Mouse (Mus musculus) intestine, embryonic 14.5 days (tissue): ENCODE measurements around the gene Pcyt2. TPM values are rescaled to one million over a fixed set of nuclear protein-coding genes. Genes with fewer than 3 reads are reported as not detected.
"Not testable (repeated sequence)": the region's sequence is repeated elsewhere in the genome, so short reads cannot be mapped to it uniquely, and the experiment has no call there.

Source experiments
- ATAC-seq: fragments of 200-750 bp; cut with Nextera tagmentation; replicated peaks from 2 replicates; pipeline ENCODE4 v1.8.0; 2017; ENCODE audit warnings: low read depth, moderate number of reproducible peaks, moderate TSS enrichment, moderate library complexity; ENCODE audit not compliant: low FRiP score, low TSS enrichment
- DNase-seq: peaks from one replicate; pipeline ENCODE4 v3.0.0-alpha.2; 2018; ENCODE audit warnings: low spot score
- H3K27ac ChIP-seq: fragments of 300-500 bp; sonication (generic); 2 replicates; pipeline ENCODE4 v1.5.1; 2014; ENCODE audit warnings: low read depth, mild to moderate bottlenecking, control low read depth
- H3K27me3 ChIP-seq: fragments of 300-500 bp; sonication (generic); replicated peaks from 2 replicates; pipeline ENCODE4 v1.6.1; 2014; ENCODE audit warnings: low read length, control low read depth; ENCODE audit not compliant: control insufficient read depth, insufficient read depth
- H3K36me3 ChIP-seq: fragments of 300-500 bp; sonication (generic); 2 replicates; pipeline ENCODE4 v1.6.1; 2014; ENCODE audit warnings: low read length, control low read depth; ENCODE audit not compliant: control insufficient read depth, insufficient read depth
- H3K4me1 ChIP-seq: fragments of 300-500 bp; sonication (generic); replicated peaks from 2 replicates; pipeline ENCODE4 v1.6.1; 2014; ENCODE audit warnings: low read length, control low read depth, mixed read lengths; ENCODE audit not compliant: control insufficient read depth, insufficient read depth
- H3K4me2 ChIP-seq: fragments of 300-500 bp; sonication (generic); 2 replicates; pipeline ENCODE4 v1.6.1; 2014; ENCODE audit warnings: low read length
- H3K4me3 ChIP-seq: fragments of 300-500 bp; sonication (generic); 2 replicates; pipeline ENCODE4 v1.5.1; 2014; ENCODE audit warnings: low read depth, low read length, control low read depth, mixed read lengths
- H3K9ac ChIP-seq: fragments of 300-500 bp; sonication (generic); 2 replicates; pipeline ENCODE4 v1.6.1; 2014; ENCODE audit warnings: mild to moderate bottlenecking, low read length
- H3K9me3 ChIP-seq: fragments of 300-500 bp; sonication (generic); 2 replicates; pipeline ENCODE4 v1.6.1; 2016; ENCODE audit warnings: low read length, control low read depth; ENCODE audit not compliant: control insufficient read depth
- WGBS: fragments of 180-500 bp; shearing (Covaris S2); extraction: QIAGEN DNeasy Blood & Tissue Kit; methylation state at CpG from one replicate; pipeline ENCODE4 v1.1.7; 2014; 5-methylcytosine and 5-hydroxymethylcytosine counted together
- polyA plus RNA-seq: library from polyadenylated mRNA; unstranded; fragments of >200 nt; fragmentation: Nextera tagmentation; extraction: Ambion mirVana; gene quantifications from 2 replicates; pipeline ENCODE4 v1.2.1, GENCODE M21; 2014

Gene Pcyt2
- polyA plus RNA-seq, 1 experiment from 2014 or later = 179 TPM

DNA sequence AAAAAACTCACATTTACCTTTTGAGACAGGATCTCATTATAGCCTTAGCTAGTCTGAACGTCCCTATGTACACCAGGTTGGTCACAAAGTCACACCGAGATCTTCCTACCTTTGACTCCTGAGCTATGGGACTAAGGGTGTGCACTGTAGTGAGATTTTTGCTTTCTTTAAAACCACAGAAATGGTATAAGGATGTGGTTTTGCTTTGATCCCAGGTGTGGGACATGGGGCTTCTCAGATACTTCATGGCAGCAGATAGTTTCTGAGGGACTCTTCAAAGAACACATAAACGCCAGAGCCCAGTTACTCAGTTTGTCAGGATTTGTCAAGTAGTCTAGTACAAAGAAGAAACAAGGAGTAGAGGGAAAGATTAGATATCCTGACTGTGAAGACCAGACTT is 17.0 kb downstream of the Pcyt2 start:
- ATAC-seq = no peak

DNA sequence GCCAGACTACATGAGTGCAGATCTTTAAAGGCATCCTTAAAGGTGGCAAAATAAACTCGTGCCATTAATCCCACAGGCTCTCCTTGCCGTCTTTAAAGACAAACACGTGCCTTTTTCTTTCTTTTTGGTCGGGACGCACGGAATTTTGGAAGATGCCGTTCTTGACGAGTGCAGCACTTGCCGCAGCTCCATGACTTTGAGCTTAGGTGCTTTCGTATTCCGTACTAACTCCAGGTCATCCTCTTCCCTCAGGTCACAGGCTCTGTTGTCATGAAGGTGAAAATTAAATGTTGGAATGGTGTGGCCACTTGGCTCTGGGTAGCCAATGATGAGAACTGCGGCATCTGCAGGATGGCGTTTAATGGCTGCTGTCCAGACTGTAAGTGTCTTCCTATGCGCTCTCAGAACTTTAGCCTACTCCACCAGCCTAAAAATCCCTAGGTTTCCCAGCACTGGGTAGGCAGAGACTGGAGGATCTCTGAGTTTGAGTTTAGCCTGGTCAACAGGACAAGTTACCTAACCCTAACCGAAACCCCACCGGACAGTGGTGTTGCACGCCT is 18.7 kb downstream of the Pcyt2 start:
- ATAC-seq (no peak), DNase-seq (peak; percentile 63)
- Histone ChIP-seq H3K27ac (peak overlapping the region; percentile 81), H3K4me2 (peak overlapping the region; percentile 88), H3K9ac (peak overlapping the region; percentile 63), H3K36me3 (peaks cover 64% of the 10 kb centered on the region), H3K27me3 (no peaks in the 10 kb centered on the region), H3K9me3 (no peaks in the 10 kb centered on the region), H3K4me1 (peaks cover 20% of the 10 kb centered on the region), H3K4me3 (peak overlapping the region; percentile 98)
- WGBS = 46% methylated on average over 17 of the region's 17 CpGs

More for the DNA sequence above, 17.0 kb downstream of the Pcyt2 start:
- no peak for DNase-seq
- Histone ChIP-seq H3K36me3 (peaks cover 66% of the 10 kb centered on the region), H3K27ac (no peak overlapping the region), H3K4me1 (peaks cover 20% of the 10 kb centered on the region), H3K9me3 (no peaks in the 10 kb centered on the region), H3K9ac (no peak overlapping the region), H3K27me3 (no peaks in the 10 kb centered on the region), H3K4me3 (no peak overlapping the region), H3K4me2 (no peak overlapping the region)
- 92% methylated on average over 3 of the region's 3 CpGs for WGBS

DNA sequence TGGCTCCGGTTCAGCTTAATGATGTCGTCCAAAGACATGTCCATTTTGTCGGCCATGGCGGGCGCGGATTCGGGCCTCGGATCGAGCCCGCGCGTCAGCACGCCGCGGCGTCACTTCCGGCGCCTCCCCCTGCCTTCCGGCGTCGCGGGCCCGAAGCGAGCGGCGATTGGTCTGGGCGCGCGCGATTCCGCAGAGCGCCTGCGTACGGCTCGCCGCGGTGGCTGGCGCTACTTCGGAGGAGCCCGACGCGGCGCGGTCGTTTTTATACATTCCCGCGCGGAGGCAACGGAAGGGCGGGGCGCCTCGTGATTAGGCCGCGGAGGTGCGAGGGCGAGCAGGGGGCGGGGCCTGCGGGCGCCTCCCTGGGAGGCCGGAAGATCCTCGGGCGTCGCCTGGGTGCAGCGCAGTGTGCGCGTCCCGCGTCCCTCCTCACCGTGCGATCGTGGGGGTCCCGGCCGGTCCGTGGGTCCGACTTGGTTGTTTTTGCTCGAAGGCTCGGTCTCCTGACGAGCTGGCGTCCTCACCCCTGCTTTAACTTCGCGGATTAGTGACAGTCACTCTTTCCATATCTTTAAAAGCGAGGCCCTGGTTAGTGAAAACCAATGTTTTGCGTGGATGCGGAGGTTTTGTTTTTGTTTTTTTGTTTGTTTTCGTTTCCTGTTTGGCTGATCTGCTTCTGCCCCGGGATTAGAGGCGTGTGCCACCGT is 19.3 kb downstream of the Pcyt2 start, which contains the start of the genes Alyref and Anapc11:
TSS of gene Alyref (minus strand) at position 83 of the 707 bp plus-strand sequence.
TSS of gene Anapc11 (plus strand) at position 139 of the 707 bp plus-strand sequence.
- Histone ChIP-seq H3K27ac (peak within 1 kb of the TSS; percentile 81), H3K4me1 (peaks cover 20% of the 10 kb centered on the region), H3K9ac (peak within 1 kb of the TSS; percentile 96), H3K9me3 (no peaks in the 10 kb centered on the region), H3K4me3 (peak within 1 kb of the TSS; percentile 98), H3K4me2 (peak within 1 kb of the TSS; percentile 88), H3K27me3 (no peaks in the 10 kb centered on the region), H3K36me3 (peaks cover 65% of the 10 kb centered on the region)
- under 1% methylated on average over 86 of the region's 88 CpGs for WGBS
- peak; percentile 97 for ATAC-seq
- DNase-seq = peak; percentile 93

DNA sequence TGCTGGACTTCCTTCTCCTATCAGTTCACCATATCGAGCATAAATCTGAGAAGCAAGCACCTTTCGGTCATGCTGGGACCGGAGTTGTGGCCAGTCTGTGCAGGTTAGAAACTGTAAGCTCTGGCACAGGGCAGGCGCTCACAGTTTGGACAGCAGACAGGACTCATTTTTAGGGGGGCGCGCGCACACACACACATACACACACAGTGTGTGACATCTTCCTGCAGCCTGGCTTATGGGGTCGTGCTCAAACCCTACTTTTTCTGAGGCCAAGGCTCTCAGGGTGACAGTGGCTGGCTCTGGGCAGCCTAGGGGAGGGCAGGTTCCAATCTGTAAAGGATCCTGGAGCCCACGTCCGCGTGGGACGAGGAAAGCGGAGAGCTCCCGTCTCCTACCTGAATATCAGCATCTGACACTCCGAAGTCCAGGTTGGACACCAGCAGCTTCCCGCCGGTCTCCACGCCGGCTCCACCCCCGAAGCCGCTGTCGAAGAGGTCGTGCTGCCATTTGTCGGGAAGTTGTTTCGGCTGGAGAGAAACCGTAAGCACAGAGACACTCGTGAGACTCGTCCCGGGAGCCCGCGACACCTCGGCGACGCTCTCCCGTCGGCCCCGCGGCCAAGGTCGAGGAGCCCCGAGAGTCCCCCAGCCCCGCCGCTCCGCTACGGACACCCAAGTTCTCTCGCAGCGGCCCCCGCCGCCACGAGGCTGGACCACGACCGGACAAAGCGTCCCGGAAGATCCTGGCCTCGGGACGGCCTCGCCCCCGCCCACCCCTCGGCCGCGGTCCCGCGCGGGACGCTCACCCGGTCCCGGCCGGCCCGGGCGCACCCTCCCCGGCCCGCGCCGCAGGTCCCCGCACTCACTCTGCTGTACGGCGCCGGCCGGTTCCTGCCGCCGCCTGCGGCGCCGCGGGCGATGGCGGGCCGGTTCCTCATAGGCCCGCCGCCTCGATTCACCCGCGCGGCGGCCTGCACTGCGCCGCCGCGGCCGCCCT is 20.2 kb downstream of the Pcyt2 start:
- 5% methylated on average over 74 of the region's 99 CpGs for WGBS
- ATAC-seq = peak; percentile 38; the same call in 1 of the 2 replicates
- Histone ChIP-seq H3K27ac (peak overlapping the region; percentile 81), H3K4me1 (peaks cover 20% of the 10 kb centered on the region), H3K27me3 (no peaks in the 10 kb centered on the region), H3K4me3 (peak overlapping the region; percentile 98), H3K4me2 (peak overlapping the region; percentile 88), H3K9ac (peak overlapping the region; percentile 96), H3K9me3 (no peaks in the 10 kb centered on the region), H3K36me3 (peaks cover 65% of the 10 kb centered on the region)
- peak; percentile 72 for DNase-seq

DNA sequence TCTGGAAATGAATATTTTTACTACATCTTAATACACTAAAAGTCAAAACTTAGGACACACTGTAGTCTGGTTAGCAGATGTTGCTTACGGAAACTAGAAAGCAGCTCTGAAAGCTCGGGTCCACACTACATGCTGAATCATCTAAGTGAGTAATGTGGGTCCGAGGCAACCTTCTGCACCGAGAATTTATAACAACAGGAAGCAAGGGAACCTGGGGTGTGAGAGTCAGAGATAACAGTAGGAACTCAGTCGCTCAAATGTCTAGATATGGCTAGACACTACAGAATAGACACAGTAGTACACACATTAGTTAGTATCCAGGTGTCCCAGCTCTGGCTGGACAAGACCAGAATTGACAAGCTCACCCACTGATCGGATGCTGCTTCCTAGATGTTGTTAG is 29.2 kb downstream of the Pcyt2 start:
- Histone ChIP-seq H3K4me2 (no peak overlapping the region), H3K4me3 (no peak overlapping the region), H3K4me1 (no peaks in the 10 kb centered on the region), H3K9me3 (peaks cover 4% of the 10 kb centered on the region; the same call in 1 of the 2 replicates), H3K36me3 (peaks cover 88% of the 10 kb centered on the region), H3K9ac (no peak overlapping the region), H3K27me3 (no peaks in the 10 kb centered on the region), H3K27ac (no peak overlapping the region)
- WGBS = 91% methylated on average over 6 of the region's 6 CpGs
- ATAC-seq = no peak
- no peak for DNase-seq

DNA sequence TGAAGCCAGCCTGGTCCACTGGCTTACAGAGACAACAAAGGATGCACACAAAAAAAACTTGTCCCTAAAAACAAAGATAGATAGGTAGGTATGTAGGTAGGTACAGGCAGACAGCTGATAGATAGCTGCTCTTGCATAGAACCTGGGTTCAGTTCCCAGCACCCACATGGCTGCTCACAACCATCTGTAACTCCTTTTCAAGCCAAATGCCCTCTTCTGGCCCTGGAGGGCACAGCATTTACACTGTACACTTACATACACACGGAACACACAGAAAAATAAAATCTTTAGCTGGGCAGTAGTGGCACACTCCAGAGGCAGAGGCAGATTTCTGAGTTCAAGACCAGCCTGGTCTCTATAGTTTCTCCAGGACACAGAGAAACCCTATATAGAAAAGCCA is 33.8 kb downstream of the Pcyt2 start:
- peaks cover 55% of the 10 kb centered on the region for H3K36me3 ChIP-seq
- no peak overlapping the region for H3K4me3 ChIP-seq
- 97% methylated on average over 1 of the region's 1 CpGs for WGBS
- peaks cover 4% of the 10 kb centered on the region; the same call in 1 of the 2 replicates for H3K9me3 ChIP-seq
- no peak for DNase-seq
- no peak overlapping the region for H3K27ac ChIP-seq
- ATAC-seq = no peak
- H3K4me1 ChIP-seq = peaks cover 19% of the 10 kb centered on the region
- H3K9ac ChIP-seq = no peak overlapping the region
- no peak overlapping the region for H3K4me2 ChIP-seq
- H3K27me3 ChIP-seq = no peaks in the 10 kb centered on the region

DNA sequence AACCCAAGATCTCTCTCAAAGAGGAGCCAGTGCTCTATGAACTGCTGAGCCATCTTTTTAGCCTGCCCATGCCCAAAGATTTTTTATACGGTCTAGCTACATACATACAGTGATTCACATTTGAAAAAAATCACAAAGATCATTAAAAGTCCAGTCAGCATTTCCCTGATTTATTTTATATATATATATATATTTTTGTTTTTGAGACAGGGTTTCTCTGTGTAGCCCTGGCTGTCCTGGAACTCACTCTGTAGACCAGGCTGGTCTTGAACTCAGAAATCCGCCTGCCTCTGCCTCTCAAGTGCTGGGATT is 34.8 kb downstream of the Pcyt2 start:
- H3K4me3 ChIP-seq, DNase-seq, ATAC-seq, H3K4me2 ChIP-seq, H3K27me3 ChIP-seq, H3K27ac ChIP-seq, H3K9ac ChIP-seq, H3K9me3 ChIP-seq: not testable (repeated sequence)
- 90% methylated on average over 2 of the region's 2 CpGs for WGBS
- peaks cover 57% of the 10 kb centered on the region for H3K36me3 ChIP-seq
- H3K4me1 ChIP-seq = peaks cover 19% of the 10 kb centered on the region

DNA sequence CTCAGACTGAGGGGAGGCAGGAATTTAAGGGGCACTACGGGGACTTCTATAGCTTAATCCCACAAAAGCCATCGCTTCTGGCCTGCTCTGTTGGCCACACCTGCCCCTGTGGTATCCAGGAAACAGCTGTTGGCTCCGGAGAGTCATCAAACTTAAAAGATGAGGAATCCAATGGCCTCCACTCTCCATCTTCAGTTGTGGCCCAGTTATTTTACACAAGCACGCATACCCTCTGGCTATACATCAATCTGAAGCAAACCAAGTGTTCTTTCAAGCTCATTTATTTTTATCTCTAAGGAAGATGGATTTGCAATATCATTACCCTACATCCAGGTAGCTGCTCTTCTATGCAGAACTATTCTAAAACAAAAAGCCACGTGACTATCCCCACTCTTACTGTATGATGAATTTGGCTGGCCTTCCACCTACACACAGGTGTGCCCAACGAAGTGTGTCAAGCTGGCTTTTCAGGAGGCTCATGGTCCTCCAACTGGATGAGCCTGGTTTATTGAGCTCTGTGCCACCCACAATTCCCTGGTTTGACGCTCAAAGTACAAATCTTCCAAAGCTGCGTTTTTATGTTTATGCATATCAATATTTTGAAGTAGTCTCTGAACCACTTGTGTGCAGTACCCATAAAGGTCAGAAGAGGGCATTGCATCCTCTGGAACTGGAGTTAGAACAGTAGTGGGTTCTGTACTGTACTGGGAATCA is 35.3 kb downstream of the Pcyt2 start:
- no peak for DNase-seq
- Histone ChIP-seq H3K9me3 (peaks cover 4% of the 10 kb centered on the region; the same call in 1 of the 2 replicates), H3K4me2 (peak overlapping the region; percentile 97), H3K27ac (peak overlapping the region; percentile 91), H3K4me1 (peaks cover 19% of the 10 kb centered on the region), H3K36me3 (peaks cover 57% of the 10 kb centered on the region), H3K27me3 (no peaks in the 10 kb centered on the region), H3K9ac (peak overlapping the region; percentile 93), H3K4me3 (peak overlapping the region; percentile 89)
- WGBS = 72% methylated on average over 8 of the region's 8 CpGs
- no peak for ATAC-seq
